Mouse (Mus musculus) small intestine, adult 2 months (tissue): ENCODE data around the gene Ankrd24.

Experiments
- CTCF ChIP-seq: fragments of 200-500 bp; IDR thresholded peaks from 2 replicates; pipeline ENCODE4 v1.5.1; 2012; ENCODE audit warnings: low read depth, mild to moderate bottlenecking, control low read depth, inconsistent platforms, low read length, moderate library complexity, mixed read lengths; ENCODE audit not compliant: insufficient replicate concordance, insufficient read length; ENCODE audit errors: extremely low read depth
- POLR2A ChIP-seq: fragments of 200-500 bp; IDR thresholded peaks from 2 replicates; pipeline ENCODE4 v1.6.1; 2012; ENCODE audit warnings: low read depth, mild to moderate bottlenecking, control low read depth, inconsistent platforms, low read length, moderate library complexity

- TF ChIP-seq CTCF (no peak), POLR2A (no peak)
Measured at GRCm38 (mm10) chr10:81645391-81645790, 17.1 kb downstream of the Ankrd24 start.
